Mouse (Mus musculus) spleen, adult 2 months (tissue): ENCODE measurements around the gene Mrpl4. TPM values are rescaled to one million over a fixed set of nuclear protein-coding genes. Genes with fewer than 3 reads are reported as not detected.
A peak's percentile ranks its signal among the peaks of the same experiment; 100 is the strongest.

Experiments used
- DNase-seq, 2 experiments: peaks; one replicate each; pipeline versions ENCODE4 v3.0.0 to v3.0.0-alpha.2; 2012 to 2021; ENCODE audit warnings: low spot score in 2 of 2, low read depth in 1 of 2
- H3K27ac ChIP-seq: fragments of 200-500 bp; 2 replicates; pipeline ENCODE4 v1.5.1; 2012; ENCODE audit warnings: low read length, inconsistent platforms; ENCODE audit not compliant: insufficient read depth
- H3K27me3 ChIP-seq: fragments of 200-500 bp; 2 replicates; pipeline ENCODE4 v1.6.1; 2012; ENCODE audit warnings: mild to moderate bottlenecking, moderate library complexity, low read length, inconsistent platforms; ENCODE audit not compliant: control insufficient read depth, insufficient read depth
- H3K36me3 ChIP-seq: fragments of 200-500 bp; 2 replicates; pipeline ENCODE4 v1.6.1; 2012; ENCODE audit warnings: mild to moderate bottlenecking, low read length, inconsistent platforms; ENCODE audit not compliant: control insufficient read depth, insufficient read depth
- H3K4me1 ChIP-seq: fragments of 200-500 bp; 2 replicates; pipeline ENCODE4 v1.6.1; 2011; ENCODE audit warnings: inconsistent platforms; ENCODE audit not compliant: control insufficient read depth, insufficient read depth, insufficient read length
- H3K4me3 ChIP-seq: fragments of 200-500 bp; 2 replicates; pipeline ENCODE4 v1.5.1; 2011; ENCODE audit warnings: mild to moderate bottlenecking, inconsistent platforms; ENCODE audit not compliant: insufficient read depth, insufficient read length; ENCODE audit errors: extremely low read depth
- CTCF ChIP-seq: fragments of 200-500 bp; IDR thresholded peaks from 2 replicates; pipeline ENCODE4 v1.5.1; 2011; ENCODE audit warnings: mild to moderate bottlenecking, inconsistent platforms; ENCODE audit not compliant: insufficient read depth, insufficient read length, insufficient replicate concordance; ENCODE audit errors: extremely low read depth
- POLR2A ChIP-seq: fragments of 200-500 bp; IDR thresholded peaks from 2 replicates; pipeline ENCODE4 v1.6.1; 2011; ENCODE audit warnings: low read depth, low read length, inconsistent platforms
- WGBS: fragments of 180-500 bp; shearing (Covaris S2); methylation state at CpG from one replicate; pipeline ENCODE4 v1.1.7; 2018; 5-methylcytosine and 5-hydroxymethylcytosine counted together
- polyA plus RNA-seq: library from polyadenylated mRNA; depleted of rRNA; stranded (reverse); fragments of >200 nt; gene quantifications from 2 replicates; pipeline ENCODE4 v1.2.3, GENCODE M21; 2012; rRNA removed

Mrpl4 gene
- polyA plus RNA-seq = 75.8 and 99.7 TPM in 2 replicates

DNA sequence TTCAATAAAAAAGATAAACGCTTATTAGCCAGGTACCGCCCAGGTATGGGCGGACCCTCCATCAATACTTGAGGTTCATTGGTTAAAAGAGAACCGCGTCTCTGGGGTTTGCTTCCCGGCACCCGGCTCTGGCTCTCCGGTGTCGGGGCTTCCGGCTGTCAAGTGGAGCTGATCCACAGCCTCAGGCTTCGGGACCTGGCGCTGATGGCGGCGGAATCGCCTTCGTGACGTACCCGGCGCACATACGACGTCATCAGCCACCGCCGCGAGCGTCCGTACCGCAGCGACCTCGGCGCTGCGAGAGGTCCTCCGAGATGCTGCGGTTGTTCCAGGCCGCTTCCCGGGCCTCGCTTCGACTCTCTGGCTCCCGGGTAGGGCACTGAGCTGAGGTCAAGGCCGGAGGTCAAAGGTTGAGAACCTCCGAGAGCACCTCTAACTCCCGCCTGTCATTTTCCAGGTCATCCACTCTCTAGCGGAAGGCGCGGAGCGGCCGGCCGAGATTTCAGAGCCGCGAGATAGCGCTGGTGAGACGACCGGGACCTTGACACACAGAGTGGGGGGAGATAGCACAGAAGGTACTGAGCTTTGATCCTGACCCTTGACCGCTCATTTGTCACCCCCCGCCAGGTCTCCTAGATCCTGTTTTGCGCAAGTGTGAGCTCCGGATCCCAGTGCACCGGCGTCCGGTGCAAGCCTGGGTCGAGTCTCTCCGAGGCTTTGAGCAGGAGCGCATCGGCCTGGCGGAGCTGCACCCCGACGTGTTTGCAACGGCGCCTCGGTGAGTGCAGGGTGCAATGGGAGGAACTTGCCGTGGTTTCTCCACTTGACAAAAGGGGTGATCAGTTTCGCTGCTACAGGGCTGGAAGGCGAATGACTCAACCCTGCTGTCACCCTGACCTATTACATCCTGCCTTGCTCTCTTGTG, at the start of gene Mrpl4:
TSS of gene Mrpl4 (plus strand) at position 112 of the 925 bp plus-strand sequence.
- peaks cover 15% of the 10 kb centered on the region for H3K36me3 ChIP-seq
- H3K4me1 ChIP-seq = no peaks in the 10 kb centered on the region; the same call in 1 of the 2 replicates
- H3K27ac ChIP-seq = peak within 1 kb of the TSS; percentile 76
- WGBS = under 1% methylated on average over 72 of the region's 72 CpGs
- H3K4me3 ChIP-seq = peak within 1 kb of the TSS; percentile 81
- TF ChIP-seq CTCF (no peak), POLR2A (peak; percentile 75)
- DNase-seq = peak; percentile 61 to 78
- H3K27me3 ChIP-seq = no peaks in the 10 kb centered on the region

DNA sequence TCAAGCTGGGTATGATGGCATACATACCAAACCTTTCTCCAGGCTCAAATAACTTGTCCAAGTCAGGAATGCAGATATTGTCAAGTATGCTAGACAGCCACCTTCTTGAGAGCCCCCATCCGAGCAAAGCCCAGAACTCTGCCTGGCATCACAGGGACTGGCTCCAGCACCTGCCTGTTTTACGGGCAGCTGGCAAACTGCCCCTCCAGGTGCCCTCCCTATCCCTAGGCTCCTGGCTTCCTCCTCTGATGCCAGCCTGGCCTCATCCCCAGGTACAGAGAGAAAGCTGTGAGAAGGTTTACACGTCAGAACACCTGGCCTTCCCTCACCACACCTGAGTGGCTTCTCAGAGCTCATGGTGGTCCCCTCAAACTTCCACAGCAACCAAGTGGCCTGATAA, 45.5 kb upstream of the Mrpl4 start:
- WGBS = 89% methylated on average over 3 of the region's 3 CpGs
- H3K27ac ChIP-seq = no peak overlapping the region
- H3K4me1 ChIP-seq = no peaks in the 10 kb centered on the region
- no peaks in the 10 kb centered on the region for H3K36me3 ChIP-seq
- H3K27me3 ChIP-seq = no peaks in the 10 kb centered on the region
- no peak for DNase-seq
- TF ChIP-seq CTCF (no peak), POLR2A (no peak)
- no peak overlapping the region for H3K4me3 ChIP-seq

DNA sequence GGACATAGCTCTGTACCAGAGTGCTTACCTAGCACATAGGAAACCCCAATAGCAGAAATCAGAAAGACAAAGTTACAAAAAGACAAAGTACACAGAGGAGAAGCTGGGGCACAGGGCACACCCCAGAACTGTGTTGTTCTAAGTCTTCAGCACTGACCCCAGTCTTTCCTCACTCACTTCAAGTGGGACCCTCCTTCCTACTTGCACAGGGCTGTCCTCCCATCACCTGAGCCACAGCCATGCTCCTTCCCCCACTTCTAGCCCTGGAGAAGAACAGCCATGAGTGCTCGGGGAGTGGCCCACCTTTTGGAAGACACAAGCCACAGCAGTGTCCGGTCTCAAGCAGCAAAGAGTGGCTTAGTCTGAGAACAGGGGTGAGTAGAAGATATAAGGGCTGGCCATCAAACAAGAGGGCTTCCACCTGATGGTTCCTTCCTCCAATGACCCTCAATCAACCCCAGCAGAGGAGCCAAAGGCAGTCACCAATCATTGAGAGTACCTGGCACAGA, 43.1 kb upstream of the Mrpl4 start, which contains the start of gene Dnmt1:
TSS of gene Dnmt1 (minus strand) at position 459 of the 509 bp plus-strand sequence.
- H3K4me3 ChIP-seq = no peak within 1 kb of the TSS
- 94% methylated on average over 2 of the region's 2 CpGs for WGBS

DNA sequence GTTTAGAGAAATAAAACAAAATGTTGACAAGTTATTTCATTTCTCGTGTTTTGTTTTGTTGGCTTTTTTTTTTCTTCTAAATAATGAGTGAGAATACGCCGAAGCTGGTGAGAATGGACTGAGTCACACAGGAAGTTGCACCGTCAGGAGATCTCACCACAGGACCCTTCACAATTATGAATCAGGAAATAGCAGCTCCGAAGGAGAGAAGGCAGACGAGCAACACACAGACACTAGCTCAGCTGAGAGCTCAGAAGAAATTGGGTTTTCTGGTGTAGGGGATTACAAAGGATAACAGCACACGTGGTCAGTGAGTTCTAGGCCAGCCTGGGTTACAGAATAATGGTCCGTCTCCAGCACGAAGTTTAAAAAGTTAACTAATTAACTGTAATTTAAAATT, 41.0 kb upstream of the Mrpl4 start:
- no peak overlapping the region for H3K27ac ChIP-seq
- H3K4me1 ChIP-seq = no peaks in the 10 kb centered on the region
- no peaks in the 10 kb centered on the region for H3K27me3 ChIP-seq
- H3K4me3 ChIP-seq = no peak overlapping the region
- no peak for TF ChIP-seq CTCF
- no peak for TF ChIP-seq POLR2A
- DNase-seq = no peak
- WGBS = 17% methylated on average over 9 of the region's 9 CpGs
- H3K36me3 ChIP-seq = no peaks in the 10 kb centered on the region

More for the DNA sequence above, 43.1 kb upstream of the Mrpl4 start, which contains the start of gene Dnmt1:
- no peak for TF ChIP-seq CTCF
- Histone ChIP-seq H3K4me1 (no peaks in the 10 kb centered on the region), H3K27ac (no peak within 1 kb of the TSS), H3K27me3 (no peaks in the 10 kb centered on the region), H3K36me3 (no peaks in the 10 kb centered on the region)
- no peak for DNase-seq

DNA sequence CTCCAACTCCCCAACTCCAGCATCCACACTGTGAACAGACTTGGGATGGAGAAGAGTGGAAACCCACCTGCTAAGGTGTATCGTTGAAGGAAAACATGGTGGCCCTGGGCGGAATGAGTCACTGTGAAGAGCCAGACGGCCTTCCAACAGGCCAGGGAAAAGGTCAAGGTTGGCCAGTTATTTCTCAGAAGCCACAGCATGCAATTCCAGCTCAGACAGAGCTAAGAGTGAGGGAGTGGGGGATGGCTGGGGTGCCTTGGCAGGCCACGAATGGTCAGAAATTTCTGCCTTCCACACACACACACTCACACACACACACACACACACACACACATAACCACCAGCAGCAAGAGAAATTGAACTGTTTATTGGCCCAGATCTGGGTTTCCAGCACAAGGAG, 36.9 kb upstream of the Mrpl4 start:
- TF ChIP-seq POLR2A (no peak), CTCF (no peak)
- no peak overlapping the region for H3K27ac ChIP-seq
- DNase-seq = no peak
- H3K4me3 ChIP-seq = no peak overlapping the region
- 90% methylated on average over 4 of the region's 4 CpGs for WGBS
- no peaks in the 10 kb centered on the region for H3K27me3 ChIP-seq
- no peaks in the 10 kb centered on the region for H3K4me1 ChIP-seq
- no peaks in the 10 kb centered on the region for H3K36me3 ChIP-seq

DNA sequence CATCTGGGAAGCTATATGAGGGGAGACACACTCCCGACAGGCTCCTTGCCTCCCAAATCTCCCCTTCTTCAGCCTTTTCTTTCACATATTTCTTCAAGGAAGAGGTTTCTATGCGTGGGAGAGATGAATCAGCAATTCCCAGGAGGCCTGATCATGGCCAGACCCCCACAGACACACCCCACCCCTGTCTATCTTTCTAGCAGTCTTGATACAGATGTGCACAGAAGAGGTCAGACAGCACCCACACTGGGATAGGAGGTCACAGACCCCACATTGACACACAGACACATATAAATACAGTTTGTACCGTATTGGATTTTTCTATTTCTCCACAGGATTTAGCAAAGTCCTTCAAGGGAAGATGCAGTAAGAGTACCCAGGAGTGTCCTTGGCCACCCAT, 36.5 kb upstream of the Mrpl4 start:
- WGBS = 66% methylated on average over 3 of the region's 3 CpGs
- no peak overlapping the region for H3K27ac ChIP-seq
- TF ChIP-seq CTCF (no peak), POLR2A (no peak)
- H3K27me3 ChIP-seq = no peaks in the 10 kb centered on the region
- no peak for DNase-seq
- no peak overlapping the region for H3K4me3 ChIP-seq
- no peaks in the 10 kb centered on the region for H3K4me1 ChIP-seq
- H3K36me3 ChIP-seq = no peaks in the 10 kb centered on the region

DNA sequence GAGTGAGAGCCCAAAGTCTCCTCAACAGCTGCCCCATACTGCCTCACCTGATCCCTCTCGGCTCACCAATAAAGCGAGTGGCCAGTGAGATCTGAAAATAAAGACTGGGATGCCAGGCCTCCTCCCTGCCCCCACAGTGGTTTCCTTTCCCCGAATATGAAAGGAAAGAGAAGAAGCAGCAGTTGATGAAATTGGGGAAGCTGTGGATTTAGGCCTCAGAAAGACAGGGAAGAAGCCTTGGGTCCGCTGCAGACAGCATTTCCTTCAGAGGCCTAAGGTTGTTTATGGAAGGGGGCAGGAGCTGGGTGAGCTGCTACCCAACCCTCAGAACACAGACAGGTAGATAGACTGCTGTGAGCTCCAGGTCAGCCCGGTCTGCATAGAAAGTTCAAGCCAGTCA, 35.8 kb upstream of the Mrpl4 start:
- no peak for DNase-seq
- Histone ChIP-seq H3K27ac (no peak overlapping the region), H3K36me3 (no peaks in the 10 kb centered on the region), H3K4me3 (no peak overlapping the region), H3K4me1 (no peaks in the 10 kb centered on the region), H3K27me3 (no peaks in the 10 kb centered on the region)
- TF ChIP-seq CTCF = no peak
- TF ChIP-seq POLR2A = no peak
- 46% methylated on average over 5 of the region's 5 CpGs for WGBS
